Mouse (Mus musculus) liver, postnatal 0 days (tissue): ENCODE results near the gene Fads6. TPM values are rescaled to one million over a fixed set of nuclear protein-coding genes. Genes with fewer than 3 reads are reported as not detected.

Source experiments
- ATAC-seq: fragments of 200-750 bp; cut with Nextera tagmentation; 2 replicates; pipeline ENCODE4 v1.8.0; 2017; ENCODE audit warnings: mild to moderate bottlenecking, moderate library complexity
- DNase-seq: peaks from one replicate; pipeline ENCODE4 v3.0.0-alpha.2; 2016
- H3K27ac ChIP-seq: fragments of 300-500 bp; sonication (generic); 2 replicates; pipeline ENCODE4 v1.5.1; 2014; ENCODE audit warnings: antibody characterized with exemption, moderate library complexity, mild to moderate bottlenecking, low read depth
- H3K27me3 ChIP-seq: fragments of 300-500 bp; sonication (generic); 2 replicates; pipeline ENCODE4 v1.6.1; 2014; ENCODE audit warnings: low read length, control low read depth, mixed read lengths; ENCODE audit not compliant: insufficient read depth
- H3K36me3 ChIP-seq: fragments of 300-500 bp; sonication (generic); replicated peaks from 2 replicates; pipeline ENCODE4 v1.6.1; 2014; ENCODE audit warnings: mild to moderate bottlenecking, control low read depth, low read length, moderate library complexity, mixed read lengths; ENCODE audit not compliant: insufficient read depth
- H3K4me1 ChIP-seq: fragments of 300-500 bp; sonication (generic); 2 replicates; pipeline ENCODE4 v1.6.1; 2014; ENCODE audit warnings: antibody characterized with exemption, mild to moderate bottlenecking, control low read depth; ENCODE audit not compliant: insufficient read depth
- H3K4me2 ChIP-seq: fragments of 300-500 bp; sonication (generic); 2 replicates; pipeline ENCODE4 v1.6.1; 2014; ENCODE audit warnings: low read depth, mild to moderate bottlenecking, low read length, moderate library complexity, mixed read lengths
- H3K4me3 ChIP-seq: fragments of 300-500 bp; sonication (generic); 2 replicates; pipeline ENCODE4 v1.5.1; 2014; ENCODE audit warnings: low read depth, low read length
- H3K9ac ChIP-seq: fragments of 300-500 bp; sonication (generic); replicated peaks from 2 replicates; pipeline ENCODE4 v1.6.1; 2014; ENCODE audit warnings: mild to moderate bottlenecking, moderate library complexity
- H3K9me3 ChIP-seq: fragments of 300-500 bp; sonication (generic); 2 replicates; pipeline ENCODE4 v1.6.1; 2016; ENCODE audit warnings: mild to moderate bottlenecking, control low read depth, low read length, mixed read lengths
- CTCF ChIP-seq: sonication (generic); IDR thresholded peaks from 2 replicates; pipeline ENCODE4 v1.5.1; 2016; ENCODE audit warnings: antibody characterized with exemption, low read depth
- EP300 ChIP-seq: IDR thresholded peaks from 2 replicates; pipeline ENCODE4 v1.6.1; 2016; ENCODE audit warnings: antibody characterized with exemption, low read depth, mild to moderate bottlenecking
- WGBS: fragments of 180-500 bp; shearing (Covaris S2); extraction: QIAGEN DNeasy Blood & Tissue Kit; methylation state at CpG from one replicate; pipeline ENCODE4 v1.1.7; 2014; ENCODE audit not compliant: insufficient replicate concordance; 5-methylcytosine and 5-hydroxymethylcytosine counted together
- microRNA-seq: library from miRNA; unstranded; fragments of <30 nt; microRNA quantifications from one replicate; pipeline ENCODE4, GENCODE M21; 2016
- polyA plus RNA-seq: library from polyadenylated mRNA; unstranded; fragments of >200 nt; fragmentation: Nextera tagmentation; extraction: Ambion mirVana; gene quantifications from 2 replicates; pipeline ENCODE4 v1.2.1, GENCODE M21; 2015

Gene Fads6
- polyA plus RNA-seq, 1 experiment from 2014 or later, result 4.6 TPM

- Histone ChIP-seq H3K9ac (no peak overlapping the region), H3K27me3 (no peaks in the 10 kb centered on the region), H3K9me3 (no peaks in the 10 kb centered on the region), H3K4me3 (no peak overlapping the region), H3K27ac (no peak overlapping the region), H3K4me1 (peaks cover 6% of the 10 kb centered on the region), H3K36me3 (peaks cover 7% of the 10 kb centered on the region), H3K4me2 (no peak overlapping the region)
- DNase-seq (no peak), ATAC-seq (no peak)
- WGBS, result 56% methylated on average over 5 of the region's 5 CpGs
- TF ChIP-seq EP300 (no peak), CTCF (no peak)
These were observed 60.9 kb downstream of the Fads6 start for GRCm38 (mm10) chr11:115236570-115236969.

GRCm38 (mm10) chr11:115234320-115235044 is 63.0 kb downstream of the Fads6 start:
- 80% methylated on average over 15 of the region's 15 CpGs for WGBS
- no peak for ATAC-seq
- H3K4me2 ChIP-seq, result no peak overlapping the region

DNA sequence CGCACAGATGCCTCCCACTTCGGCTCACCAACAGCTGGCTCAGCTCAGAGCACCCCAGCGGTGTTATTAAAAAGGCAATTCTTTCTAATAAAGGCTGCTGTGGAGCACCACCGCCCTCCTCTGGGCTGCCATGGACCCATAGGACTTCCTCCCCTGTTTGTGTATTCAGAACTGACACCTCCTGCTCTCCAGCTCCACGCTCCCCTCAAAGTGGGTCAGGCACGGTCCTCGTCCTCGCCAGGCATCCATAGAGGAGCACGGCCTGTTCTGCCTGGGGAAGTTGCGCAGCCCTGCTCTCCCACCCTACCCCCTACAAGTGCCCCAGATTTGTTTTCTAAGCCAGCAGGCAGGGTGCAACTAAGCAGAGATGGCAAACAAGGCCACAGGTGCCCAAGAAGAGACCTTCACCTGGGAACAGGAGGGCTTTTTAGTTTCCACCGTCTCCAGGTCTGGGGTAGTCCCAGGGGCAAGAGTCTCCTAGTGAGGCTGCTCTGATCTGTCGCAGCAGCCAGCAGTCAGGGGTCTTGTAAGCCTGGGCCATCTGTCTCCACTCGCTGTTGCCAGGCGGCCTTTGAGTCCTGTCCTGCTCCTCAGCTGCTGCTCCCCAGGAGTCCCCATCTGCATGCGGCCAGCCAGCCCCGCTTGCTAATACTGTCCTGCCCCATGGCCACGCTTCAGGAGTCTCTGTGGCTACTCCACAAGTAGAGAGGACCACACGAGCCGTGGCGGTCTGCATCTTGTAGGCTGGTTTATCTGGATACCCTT is 63.8 kb downstream of the Fads6 start:
- no peak for DNase-seq
- Histone ChIP-seq H3K9me3 (no peaks in the 10 kb centered on the region), H3K4me1 (peaks cover 14% of the 10 kb centered on the region), H3K36me3 (peaks cover 7% of the 10 kb centered on the region), H3K9ac (no peak overlapping the region), H3K4me2 (no peak overlapping the region), H3K27me3 (no peaks in the 10 kb centered on the region), H3K27ac (no peak overlapping the region), H3K4me3 (no peak overlapping the region)
- WGBS, result 79% methylated on average over 20 of the region's 20 CpGs
- peak; percentile 27; the same call in 1 of the 2 replicates for ATAC-seq
- TF ChIP-seq EP300 (no peak), CTCF (peak; percentile 50)

More at GRCm38 (mm10) chr11:115234320-115235044, 63.0 kb downstream of the Fads6 start:
- no peak for DNase-seq
- Histone ChIP-seq H3K9ac (no peak overlapping the region), H3K27ac (no peak overlapping the region), H3K27me3 (no peaks in the 10 kb centered on the region), H3K36me3 (peaks cover 7% of the 10 kb centered on the region), H3K4me3 (no peak overlapping the region), H3K9me3 (no peaks in the 10 kb centered on the region), H3K4me1 (peaks cover 14% of the 10 kb centered on the region)
- TF ChIP-seq CTCF, result no peak
- TF ChIP-seq EP300, result no peak

- Histone ChIP-seq H3K27me3 (no peaks in the 10 kb centered on the region), H3K9me3 (no peaks in the 10 kb centered on the region), H3K27ac (peak overlapping the region; percentile 40; the same call in 1 of the 2 replicates), H3K36me3 (peaks cover 13% of the 10 kb centered on the region), H3K4me2 (no peak overlapping the region), H3K9ac (no peak overlapping the region), H3K4me1 (peaks cover 14% of the 10 kb centered on the region), H3K4me3 (no peak overlapping the region)
- ATAC-seq, result peak; percentile 31; the same call in 1 of the 2 replicates
- WGBS, result 74% methylated on average over 5 of the region's 5 CpGs
- no peak for TF ChIP-seq EP300
- TF ChIP-seq CTCF, result no peak
- DNase-seq, result no peak
These were observed 64.6 kb downstream of the Fads6 start for GRCm38 (mm10) chr11:115232889-115233288.

GRCm38 (mm10) chr11:115231924-115232323 is 65.5 kb downstream of the Fads6 start:
- Histone ChIP-seq H3K27ac (peak overlapping the region; percentile 70), H3K4me1 (peaks cover 16% of the 10 kb centered on the region), H3K4me2 (no peak overlapping the region), H3K27me3 (no peaks in the 10 kb centered on the region), H3K4me3 (no peak overlapping the region), H3K9me3 (no peaks in the 10 kb centered on the region), H3K9ac (no peak overlapping the region), H3K36me3 (peaks cover 11% of the 10 kb centered on the region; the same call in 1 of the 2 replicates)
- TF ChIP-seq CTCF, result no peak
- TF ChIP-seq EP300, result no peak
- ATAC-seq, result no peak
- WGBS, result 63% methylated on average over 9 of the region's 9 CpGs
- DNase-seq, result no peak

DNA sequence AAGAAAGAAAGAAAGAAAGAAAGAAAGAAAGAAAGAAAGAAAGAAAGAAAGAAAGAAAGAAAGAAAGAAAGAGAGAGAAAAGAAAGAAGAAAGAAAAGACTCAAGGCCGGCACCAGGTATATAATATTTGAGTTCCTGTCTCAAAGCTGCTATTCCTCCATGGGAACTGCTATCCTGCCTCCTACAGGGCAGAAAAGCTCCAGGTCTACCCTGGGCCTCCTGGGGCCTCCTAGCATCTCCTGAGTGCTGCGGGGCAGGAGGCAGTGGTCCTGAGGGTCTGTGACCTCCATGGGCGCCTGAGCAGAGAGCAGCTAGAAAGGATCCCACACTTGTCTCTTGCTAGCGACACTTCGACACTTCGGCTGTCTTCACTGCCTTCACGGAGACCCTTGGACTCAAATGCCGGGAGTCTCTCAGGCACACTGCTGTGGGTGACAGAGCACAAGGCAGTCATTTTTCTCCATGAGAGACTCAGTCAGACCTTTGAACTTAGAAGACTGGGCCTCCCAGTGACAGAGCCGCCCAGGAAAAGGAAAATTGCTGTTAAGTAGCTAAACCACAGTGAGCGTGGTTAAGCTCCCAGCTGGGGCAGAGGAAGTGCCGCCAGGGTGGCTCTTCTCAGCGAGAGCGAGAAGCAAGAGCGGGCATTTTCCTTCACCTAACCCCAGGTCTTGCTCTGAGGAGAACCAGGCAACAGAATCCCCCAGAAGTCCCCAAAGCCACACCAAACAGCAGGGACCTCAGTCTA is 66.1 kb downstream of the Fads6 start:
- DNase-seq (peak; percentile 44), ATAC-seq (no peak)
- Histone ChIP-seq H3K27me3 (no peaks in the 10 kb centered on the region), H3K4me2 (0 out of 2 replicates have a peak overlapping the region, but pooled peaks have one; percentile 20), H3K9me3 (no peaks in the 10 kb centered on the region), H3K36me3 (peaks cover 11% of the 10 kb centered on the region; the same call in 1 of the 2 replicates), H3K9ac (no peak overlapping the region), H3K4me1 (peaks cover 19% of the 10 kb centered on the region), H3K27ac (peak overlapping the region; percentile 70), H3K4me3 (no peak overlapping the region)
- WGBS, result 39% methylated on average over 14 of the region's 14 CpGs
- no peak for TF ChIP-seq EP300
- TF ChIP-seq CTCF, result no peak

Small RNA genes lying within 50 kb of the gene (microRNA-seq; reads per million reads assigned to microRNA genes)
- not detected for gene Gm25837

Other genes with a start within 250 kb of the Fads6 start
- not detected in 2 replicates for gene Cd300ld3, start 249.3 kb downstream of the Fads6 start, polyA plus RNA-seq
- 0.98 and 1.1 TPM in 2 replicates for gene Cd300e, start 235.5 kb downstream of the Fads6 start, polyA plus RNA-seq
- 2.5 and 3.1 TPM in 2 replicates for gene Rab37, start 206.2 kb downstream of the Fads6 start, polyA plus RNA-seq
- gene Cd300lf, start 163.7 kb downstream of the Fads6 start, polyA plus RNA-seq, result 8.5 and 9.3 TPM in 2 replicates
- 101 and 115 TPM in 2 replicates for gene Slc9a3r1, start 134.3 kb downstream of the Fads6 start, polyA plus RNA-seq
- 5.7 and 7.1 TPM in 2 replicates for gene Tmem104, start 110.2 kb downstream of the Fads6 start, polyA plus RNA-seq
- gene Nat9, start 109.8 kb downstream of the Fads6 start, polyA plus RNA-seq, result 16.5 and 16.7 TPM in 2 replicates
- 0.04 and 0.09 TPM in 2 replicates for gene Grin2c, start 30.4 kb downstream of the Fads6 start, polyA plus RNA-seq
- gene Fdxr, start 20.6 kb downstream of the Fads6 start, polyA plus RNA-seq, result 7.0 and 7.3 TPM in 2 replicates
- gene Otop2, start 9.5 kb upstream of the Fads6 start, polyA plus RNA-seq, result not detected in 2 replicates
- 0.29 and 0.46 TPM in 2 replicates for gene Ush1g, start 24.4 kb upstream of the Fads6 start, polyA plus RNA-seq
- gene Otop3, start 37.1 kb upstream of the Fads6 start, polyA plus RNA-seq, result not detected in 2 replicates
- gene Hid1, start 70.1 kb upstream of the Fads6 start, polyA plus RNA-seq, result 1.1 and 1.2 TPM in 2 replicates
- 1.3 and 1.5 TPM in 2 replicates for gene Cdr2l, start 84.3 kb upstream of the Fads6 start, polyA plus RNA-seq
- gene Mrpl58, start 106.1 kb upstream of the Fads6 start, polyA plus RNA-seq, result 88.0 and 91.6 TPM in 2 replicates
- gene Atp5h, start 122.3 kb upstream of the Fads6 start, polyA plus RNA-seq, result 857 and 872 TPM in 2 replicates
- gene Kctd2, start 122.5 kb upstream of the Fads6 start, polyA plus RNA-seq, result 5.4 and 6.3 TPM in 2 replicates
- 2.1 and 2.8 TPM in 2 replicates for gene Trim80, start 142.9 kb upstream of the Fads6 start, polyA plus RNA-seq
- 10.4 and 11.5 TPM in 2 replicates for gene Slc16a5, start 164.8 kb upstream of the Fads6 start, polyA plus RNA-seq
- 2.9 and 3.9 TPM in 2 replicates for gene Armc7, start 178.0 kb upstream of the Fads6 start, polyA plus RNA-seq
- gene Nt5c, start 194.2 kb upstream of the Fads6 start, polyA plus RNA-seq, result 46.5 and 48.3 TPM in 2 replicates
- 114 and 117 TPM in 2 replicates for gene Jpt1, start 216.7 kb upstream of the Fads6 start, polyA plus RNA-seq
- gene Sumo2, start 238.6 kb upstream of the Fads6 start, polyA plus RNA-seq, result 281 and 283 TPM in 2 replicates